Mouse (Mus musculus): Measurements from ENCODE around the gene Arid3b. TPM values are rescaled to one million over a fixed set of nuclear protein-coding genes. Genes with fewer than 3 reads are reported as not detected.

The Arid3b gene
- total and polyA plus RNA-seq, 3 experiments, result 16.7 to 105 (median 33.4) TPM

DNA sequence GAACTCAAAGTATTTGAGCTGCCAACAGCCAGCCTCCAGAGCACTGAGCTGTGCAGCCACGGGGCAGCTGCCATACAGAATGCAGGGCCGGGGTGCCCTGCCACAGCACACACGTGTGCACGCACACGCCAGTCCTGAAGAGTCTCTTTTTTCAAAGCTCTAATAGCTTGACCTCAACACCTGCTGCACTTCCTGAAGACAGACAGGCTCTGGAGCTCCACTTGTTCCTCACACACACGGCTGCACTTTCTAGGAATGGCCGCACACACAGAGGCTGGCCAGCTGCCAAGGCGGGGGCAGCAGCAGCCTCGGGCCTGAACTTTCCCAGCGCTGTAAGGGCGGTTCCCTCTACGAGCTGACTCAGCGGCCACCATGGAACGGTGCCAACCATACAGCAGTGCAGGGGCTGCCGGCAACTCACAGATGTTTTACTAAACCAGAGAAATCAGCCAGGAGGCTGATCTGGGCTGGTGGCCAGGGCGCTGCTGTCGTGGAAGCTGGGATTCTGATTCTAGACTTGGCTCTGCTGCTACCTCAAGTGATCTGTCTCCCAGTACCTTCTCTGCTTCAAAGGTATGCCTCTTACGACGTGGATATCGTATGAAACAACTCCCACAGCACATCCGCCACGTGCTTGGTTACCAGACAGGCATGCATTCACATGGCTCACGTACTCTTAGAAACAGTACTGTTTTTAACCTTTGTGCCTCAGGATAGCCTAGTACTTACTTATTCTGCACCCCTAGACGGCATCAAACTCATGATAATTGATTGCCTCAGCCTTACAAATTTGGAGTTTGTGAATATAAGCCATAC, 5.1 kb downstream of the Arid3b start:
- Histone ChIP-seq H3K36me3 (replicated peaks in 1 of 2; ENCODE audit: control insufficient read depth in 1 of 2, insufficient read depth in 1 of 2, low read length in 1 of 2) (peaks cover 11 to 60% of the 10 kb centered on the region in 2 experiments), H3K4me1 (ENCODE audit: control insufficient read depth in 1 of 2, insufficient read depth in 2 of 2) (peaks cover 10 to 57% of the 10 kb centered on the region in 2 experiments), H3K27me3 (replicated peaks) (no peaks in the 10 kb centered on the region), H3K4me2 (ENCODE audit: insufficient read depth, low read depth, poor library complexity, severe bottlenecking) (peak overlapping the region; percentile 100), H3K9ac (ENCODE audit: insufficient read depth, low read depth) (peak overlapping the region; percentile 59), H3K4me3 (replicated peaks in 1 of 3; ENCODE audit: low read depth in 2 of 3, low read length in 2 of 3, poor library complexity in 1 of 3) (peak overlapping the region; percentile 18 to 83 (median 59)), H3K79me2 (replicated peaks; ENCODE audit: control insufficient read depth, extremely low read depth, insufficient read depth, poor library complexity, severe bottlenecking) (peaks cover 96% of the 10 kb centered on the region), H3K27ac (ENCODE audit: insufficient read depth, low read depth) (peak overlapping the region; percentile 66), H3K9me3 (replicated peaks; ENCODE audit: low read length) (no peaks in the 10 kb centered on the region)
- DNase-seq (ENCODE audit: extremely low read depth), result peak; percentile 59
- dilution Hi-C loops (cut with MboI; ENCODE audit: extremely low pct_ligation_motif_present, extremely low pct_unique_long_range_greater_than_20kb, low sequenced_read_pairs) (no loop called here), in situ Hi-C loops (cut with MboI; ENCODE audit: low pct_ligation_motif_present, low pct_unique_long_range_greater_than_20kb, low sequenced_read_pairs) (loop anchor here (5.0 kb wide), 1 partner anchor 34 kb away; no protein-coding TSS in a partner anchor)
- TF ChIP-seq ELF1 (IDR thresholded peaks at IDR 0.05; ENCODE audit: low read depth, low read length), result no peak
- TF ChIP-seq IRF4 (IDR thresholded peaks at IDR 0.05; ENCODE audit: low read depth, low read length), result no peak
- TF ChIP-seq HCFC1 (IDR thresholded peaks at IDR 0.05; ENCODE audit: low read depth, low read length), result no peak
- no peak for TF ChIP-seq PAX5 (IDR thresholded peaks at IDR 0.05; ENCODE audit: low read length)
- TF ChIP-seq RAD21 (IDR thresholded peaks at IDR 0.05; ENCODE audit: low read depth, low read length), result no peak; the same call in 1 of the 2 replicates
- TF ChIP-seq CHD1 (IDR thresholded peaks at IDR 0.05; ENCODE audit: low read depth, low read length), result no peak
- TF ChIP-seq JUND (conservative IDR thresholded peaks at IDR 0.05; ENCODE audit: low read depth, low read length), result no peak
- peak; percentile 72; the same call in 1 of the 2 replicates for TF ChIP-seq SIN3A (IDR thresholded peaks at IDR 0.05; ENCODE audit: low read length)
- peak; percentile 97 for TF ChIP-seq MYC (IDR thresholded peaks at IDR 0.05; ENCODE audit: low read depth, low read length)
- no peak for TF ChIP-seq ZC3H11A (IDR thresholded peaks at IDR 0.05; ENCODE audit: low read depth, low read length)
- peak; percentile 95 for TF ChIP-seq MAX (IDR thresholded peaks at IDR 0.05; ENCODE audit: low read length)
- TF ChIP-seq EP300 (IDR thresholded peaks at IDR 0.05; ENCODE audit: low read length), result 0 out of 2 replicates have a peak, but pooled peaks have one; percentile 11
- TF ChIP-seq MAFK (IDR thresholded peaks at IDR 0.05; ENCODE audit: insufficient replicate concordance, low read length), result peak; percentile 92
- TF ChIP-seq USF1 (IDR thresholded peaks at IDR 0.05; ENCODE audit: low read depth, low read length), result no peak
- TF ChIP-seq ZNF384 (IDR thresholded peaks at IDR 0.05; ENCODE audit: low read depth, low read length), result no peak; the same call in 1 of the 2 replicates
- TF ChIP-seq E2F4 (IDR thresholded peaks at IDR 0.05; ENCODE audit: insufficient replicate concordance, low read depth, low read length), result no peak
- TF ChIP-seq CTCF (conservative IDR thresholded peaks at IDR 0.05 in 1 of 2, IDR thresholded peaks at IDR 0.05 in 1 of 2; ENCODE audit: low read depth in 2 of 2, low read length in 2 of 2), result no peak
- no peak for TF ChIP-seq CHD2 (IDR thresholded peaks at IDR 0.05; ENCODE audit: low read length)
- TF ChIP-seq BHLHE40 (IDR thresholded peaks at IDR 0.05; ENCODE audit: low read depth, low read length), result peak; percentile 86
- TF ChIP-seq MAZ (IDR thresholded peaks at IDR 0.05; ENCODE audit: low read depth, low read length), result no peak
- peak; percentile 78 for TF ChIP-seq ETS1 (conservative IDR thresholded peaks at IDR 0.05; ENCODE audit: low read depth, low read length)
- TF ChIP-seq KAT2A (IDR thresholded peaks at IDR 0.05; ENCODE audit: insufficient replicate concordance, low read length), result 0 out of 2 replicates have a peak, but pooled peaks have one; percentile 25
- no peak for TF ChIP-seq ZKSCAN1 (IDR thresholded peaks at IDR 0.05; ENCODE audit: borderline replicate concordance, low read depth, low read length)
- peak; percentile 30; the same call in 1 of the 2 replicates for TF ChIP-seq MEF2A (IDR thresholded peaks at IDR 0.05; ENCODE audit: borderline replicate concordance, low read depth, low read length)
- no peak for TF ChIP-seq JUN (IDR thresholded peaks at IDR 0.05; ENCODE audit: insufficient read depth, low read depth, low read length)
- peak; percentile 59; the same call in 1 of the 2 replicates for TF ChIP-seq TCF12 (IDR thresholded peaks at IDR 0.05; ENCODE audit: low read depth, low read length)
- no peak for TF ChIP-seq SMC3 (IDR thresholded peaks at IDR 0.05; ENCODE audit: low read depth, low read length)
- no peak for TF ChIP-seq POLR2AphosphoS2 (IDR thresholded peaks at IDR 0.05; ENCODE audit: low read depth, low read length)
- no peak for TF ChIP-seq ZMIZ1 (IDR thresholded peaks at IDR 0.05; ENCODE audit: low read depth, low read length)
- TF ChIP-seq NRF1 (IDR thresholded peaks at IDR 0.05; ENCODE audit: low read depth, low read length), result no peak
- TF ChIP-seq TBP (conservative IDR thresholded peaks at IDR 0.05; ENCODE audit: low read depth, low read length), result no peak
- no peak for TF ChIP-seq GABPA (IDR thresholded peaks at IDR 0.05; ENCODE audit: insufficient replicate concordance, low read depth, low read length)
- TF ChIP-seq POLR2A (IDR thresholded peaks at IDR 0.05; ENCODE audit: low read depth, low read length), result no peak
- no peak for TF ChIP-seq UBTF (IDR thresholded peaks at IDR 0.05; ENCODE audit: low read depth, low read length)
- TF ChIP-seq USF2 (conservative IDR thresholded peaks at IDR 0.05; ENCODE audit: low read depth, low read length), result no peak; the same call in 1 of the 2 replicates
- 0 out of 2 replicates have a peak, but pooled peaks have one; percentile 13 for TF ChIP-seq RCOR1 (conservative IDR thresholded peaks at IDR 0.05; ENCODE audit: low read depth, low read length)
- no peak for TF ChIP-seq NELFE (IDR thresholded peaks at IDR 0.05; ENCODE audit: low read depth, low read length)
- peak; percentile 93 for TF ChIP-seq MXI1 (IDR thresholded peaks at IDR 0.05; ENCODE audit: low read depth, low read length)
